ENCODE assay signal across 16 mouse cellular contexts in genomic region chr14:20432420-20432819, GRCm38 (mm10). TPM values are rescaled to one million over a fixed set of nuclear protein-coding genes. Genes with fewer than 3 reads are reported as not detected.
"Had no signal": no experiment of that assay in that cellular context is flagged by ENCODE, and none has a peak within 500 bp of the region (broad histone marks: within the 10 kb centered on the region; RNA-seq: fewer than 3 reads in every experiment).

No protein-coding gene starts in this region.

- H3K27ac ChIP-seq: kidney, embryonic 15.5 days; limb, embryonic 15.5 days; liver, embryonic 12.5 days; lung, embryonic 15.5 days; macrophage; midbrain, embryonic 15.5 days; neural tube, embryonic 13.5 days had no signal

- H3K4me3 ChIP-seq: kidney, embryonic 15.5 days; limb, embryonic 15.5 days; liver, embryonic 12.5 days; lung, embryonic 15.5 days; megakaryocyte, embryonic 14.5 days; midbrain, embryonic 15.5 days; neural tube, embryonic 13.5 days had no signal

- DNase-seq: kidney, postnatal 14 days; lung, postnatal 14 days; right cerebral cortex, postnatal 4 days; thymus, postnatal 4 days had no signal

- H3K9me3 ChIP-seq: kidney, embryonic 15.5 days; limb, embryonic 15.5 days; liver, embryonic 12.5 days; lung, embryonic 15.5 days; midbrain, embryonic 15.5 days; neural tube, embryonic 13.5 days had no signal

- H3K4me1 ChIP-seq: kidney, embryonic 15.5 days; limb, embryonic 15.5 days; liver, embryonic 12.5 days; lung, embryonic 15.5 days; midbrain, embryonic 15.5 days; neural tube, embryonic 13.5 days had no signal

- H3K36me3 ChIP-seq: kidney, embryonic 15.5 days; limb, embryonic 15.5 days; liver, embryonic 12.5 days; lung, embryonic 15.5 days; midbrain, embryonic 15.5 days; neural tube, embryonic 13.5 days had no signal

- H3K27me3 ChIP-seq: kidney, embryonic 15.5 days; limb, embryonic 15.5 days; liver, embryonic 12.5 days; lung, embryonic 15.5 days; midbrain, embryonic 15.5 days; neural tube, embryonic 13.5 days had no signal

- H3K4me2 ChIP-seq: kidney, embryonic 15.5 days; limb, embryonic 15.5 days; liver, embryonic 12.5 days; lung, embryonic 15.5 days; midbrain, embryonic 11.5 days; midbrain, embryonic 15.5 days; neural tube, embryonic 13.5 days had no signal

- ATAC-seq: liver, embryonic 12.5 days; midbrain, embryonic 15.5 days had no signal

- H3K9ac ChIP-seq: kidney, embryonic 15.5 days; limb, embryonic 15.5 days; liver, embryonic 12.5 days; lung, embryonic 15.5 days; midbrain, embryonic 15.5 days; neural tube, embryonic 13.5 days had no signal

RNA-seq across cellular contexts. Expression of gene Cfap70, which starts 19.6 kb away (rescaled TPM):
- total RNA-seq: monocyte, adult 5-6 weeks had no signal
- polyA plus RNA-seq: liver, embryonic 16.5 days; macrophage; spleen, adult 2 months had no signal
